Mouse (Mus musculus): ENCODE measurements around the gene Iqschfp. TPM values are rescaled to one million over a fixed set of nuclear protein-coding genes. Genes with fewer than 3 reads are reported as not detected.

Gene Iqschfp
- total and polyA plus RNA-seq, 2 experiments: not detected

DNA sequence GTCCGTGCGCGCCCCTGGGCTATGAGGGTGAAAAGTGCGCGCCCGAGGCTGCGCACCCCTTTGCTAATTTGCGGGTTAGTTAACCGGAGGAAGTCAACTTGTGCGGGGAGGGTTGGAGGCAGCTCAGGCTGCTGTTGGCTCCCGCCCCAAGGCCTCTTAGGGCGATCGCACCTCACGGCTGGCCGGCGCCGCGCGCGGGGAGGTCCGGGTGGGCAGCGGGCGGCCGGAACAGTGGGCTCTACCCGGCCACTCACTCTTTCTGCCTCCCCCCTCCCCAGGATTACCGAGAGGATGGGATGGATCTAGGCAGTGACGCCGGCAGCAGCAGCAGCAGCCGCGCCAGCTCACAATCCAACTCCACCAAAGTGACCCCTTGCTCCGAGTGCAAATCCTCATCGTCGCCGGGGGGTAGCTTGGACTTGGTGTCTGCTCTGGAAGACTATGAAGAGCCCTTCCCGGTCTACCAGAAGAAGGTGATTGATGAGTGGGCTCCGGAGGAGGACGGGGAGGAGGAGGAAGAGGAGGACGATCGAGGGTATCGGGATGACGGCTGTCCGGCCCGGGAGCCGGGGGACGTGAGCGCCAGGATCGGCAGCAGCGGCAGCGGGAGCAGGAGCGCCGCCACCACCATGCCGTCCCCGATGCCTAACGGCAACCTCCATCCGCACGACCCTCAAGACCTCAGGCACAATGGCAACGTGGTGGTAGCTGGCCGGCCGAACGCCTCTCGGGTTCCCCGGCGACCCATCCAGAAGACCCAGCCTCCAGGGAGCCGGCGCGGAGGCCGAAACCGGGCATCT, 602.5 kb downstream of the Iqschfp start:
- WGBS: 1% methylated on average over 68 of the region's 68 CpGs
- H3K9ac ChIP-seq (ENCODE audit: low read depth, low read length): peak overlapping the region; percentile 60
- H3K4me1 ChIP-seq (ENCODE audit: control insufficient read depth, insufficient read depth, low read length): peaks cover 7% of the 10 kb centered on the region
- H3K27ac ChIP-seq (replicated peaks; ENCODE audit: insufficient read depth, low read depth, low read length): peak overlapping the region; percentile 46
- H3K27me3 ChIP-seq (ENCODE audit: control insufficient read depth, insufficient read depth, low read length): peaks cover 16% of the 10 kb centered on the region
- no peak for DNase-seq (ENCODE audit: extremely low read depth, low read depth, low spot score)
- no peaks in the 10 kb centered on the region for H3K36me3 ChIP-seq (ENCODE audit: control insufficient read depth, insufficient read depth, low read length)
- TF ChIP-seq CTCF (IDR thresholded peaks at IDR 0.05; ENCODE audit: low read depth, low read length) (no peak), POLR2A (IDR thresholded peaks at IDR 0.05; ENCODE audit: extremely low read depth, insufficient read depth, low read length) (no peak)
- H3K79me2 ChIP-seq (ENCODE audit: control insufficient read depth, insufficient read depth, low read length): no peaks in the 10 kb centered on the region
- H3K4me3 ChIP-seq (ENCODE audit: insufficient read depth, low read depth, low read length): peak overlapping the region; percentile 100

DNA sequence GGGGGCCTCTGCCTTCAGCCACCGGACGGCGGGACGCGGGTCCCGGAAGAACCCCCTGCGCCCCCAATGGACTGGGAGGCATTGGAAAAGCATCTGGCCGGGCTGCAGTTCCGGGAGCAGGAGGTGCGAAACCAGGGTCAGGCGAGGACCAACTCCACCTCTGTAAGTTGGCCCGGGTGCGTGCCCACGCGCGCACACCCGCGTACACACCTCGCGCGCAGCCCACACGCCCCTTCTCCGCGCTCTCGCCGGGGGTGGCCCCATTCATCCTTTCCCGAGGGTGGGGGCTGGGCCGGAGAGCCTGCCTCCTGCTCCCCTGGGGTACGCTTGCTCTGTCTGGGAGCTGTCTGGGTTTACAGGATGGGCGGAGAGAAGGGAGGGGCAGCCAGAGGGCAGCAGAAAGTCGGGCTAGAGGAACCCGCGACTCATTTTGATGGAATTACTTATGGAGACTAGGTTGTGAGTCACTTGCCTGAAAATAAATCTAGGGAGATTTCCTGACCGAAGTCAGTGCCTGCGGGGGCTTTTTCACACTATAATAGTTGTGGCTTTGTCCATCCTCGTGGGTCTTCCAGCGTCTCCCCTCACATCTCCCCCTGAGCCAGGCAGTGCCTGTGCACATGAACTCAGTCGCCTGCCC, 603.2 kb downstream of the Iqschfp start:
- peak overlapping the region; percentile 100 for H3K4me3 ChIP-seq (ENCODE audit: insufficient read depth, low read depth, low read length)
- TF ChIP-seq CTCF (IDR thresholded peaks at IDR 0.05; ENCODE audit: low read depth, low read length) (0 out of 2 replicates have a peak, but pooled peaks have one; percentile 12), POLR2A (IDR thresholded peaks at IDR 0.05; ENCODE audit: extremely low read depth, insufficient read depth, low read length) (no peak)
- DNase-seq (ENCODE audit: extremely low read depth, low read depth, low spot score): no peak
- peaks cover 16% of the 10 kb centered on the region for H3K27me3 ChIP-seq (ENCODE audit: control insufficient read depth, insufficient read depth, low read length)
- H3K79me2 ChIP-seq (ENCODE audit: control insufficient read depth, insufficient read depth, low read length): no peaks in the 10 kb centered on the region
- 2% methylated on average over 38 of the region's 38 CpGs for WGBS
- peak overlapping the region; percentile 21 for H3K27ac ChIP-seq (replicated peaks; ENCODE audit: insufficient read depth, low read depth, low read length)
- H3K9ac ChIP-seq (ENCODE audit: low read depth, low read length): peak overlapping the region; percentile 60
- H3K36me3 ChIP-seq (ENCODE audit: control insufficient read depth, insufficient read depth, low read length): no peaks in the 10 kb centered on the region
- H3K4me1 ChIP-seq (ENCODE audit: control insufficient read depth, insufficient read depth, low read length): peaks cover 7% of the 10 kb centered on the region

DNA sequence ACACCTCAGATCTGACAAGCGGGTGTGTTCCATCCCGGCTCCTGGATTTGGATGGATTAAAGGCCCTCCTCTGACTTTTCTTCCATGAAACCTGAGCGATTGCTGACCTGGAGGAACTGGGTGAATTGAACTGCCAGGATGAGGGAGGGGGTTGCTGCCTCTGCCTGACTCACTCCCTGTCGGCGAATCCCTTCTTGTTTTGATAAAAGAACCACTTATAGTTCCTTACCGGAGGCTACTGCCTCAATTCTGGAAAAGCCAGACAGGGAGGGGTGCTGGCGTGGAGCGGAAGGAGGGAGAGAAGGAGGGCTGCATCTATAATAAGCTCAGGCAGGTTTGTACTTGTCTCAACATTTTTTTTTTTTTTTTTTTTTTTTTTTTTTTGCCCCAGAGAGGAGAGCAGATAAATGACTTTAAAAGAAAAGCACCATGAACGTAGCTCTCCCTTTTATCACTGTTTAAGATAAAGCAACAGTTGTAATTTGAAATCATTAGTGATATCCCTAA, 603.8 kb downstream of the Iqschfp start:
- peak overlapping the region; percentile 100 for H3K4me3 ChIP-seq (ENCODE audit: insufficient read depth, low read depth, low read length)
- H3K4me1 ChIP-seq (ENCODE audit: control insufficient read depth, insufficient read depth, low read length): peaks cover 7% of the 10 kb centered on the region
- TF ChIP-seq POLR2A (IDR thresholded peaks at IDR 0.05; ENCODE audit: extremely low read depth, insufficient read depth, low read length) (no peak), CTCF (IDR thresholded peaks at IDR 0.05; ENCODE audit: low read depth, low read length) (no peak)
- H3K36me3 ChIP-seq (ENCODE audit: control insufficient read depth, insufficient read depth, low read length): no peaks in the 10 kb centered on the region
- H3K27me3 ChIP-seq (ENCODE audit: control insufficient read depth, insufficient read depth, low read length): peaks cover 16% of the 10 kb centered on the region
- DNase-seq (ENCODE audit: extremely low read depth, low read depth, low spot score): no peak
- 26% methylated on average over 9 of the region's 9 CpGs for WGBS
- no peaks in the 10 kb centered on the region for H3K79me2 ChIP-seq (ENCODE audit: control insufficient read depth, insufficient read depth, low read length)
- H3K9ac ChIP-seq (ENCODE audit: low read depth, low read length): no peak overlapping the region
- H3K27ac ChIP-seq (replicated peaks; ENCODE audit: insufficient read depth, low read depth, low read length): no peak overlapping the region

DNA sequence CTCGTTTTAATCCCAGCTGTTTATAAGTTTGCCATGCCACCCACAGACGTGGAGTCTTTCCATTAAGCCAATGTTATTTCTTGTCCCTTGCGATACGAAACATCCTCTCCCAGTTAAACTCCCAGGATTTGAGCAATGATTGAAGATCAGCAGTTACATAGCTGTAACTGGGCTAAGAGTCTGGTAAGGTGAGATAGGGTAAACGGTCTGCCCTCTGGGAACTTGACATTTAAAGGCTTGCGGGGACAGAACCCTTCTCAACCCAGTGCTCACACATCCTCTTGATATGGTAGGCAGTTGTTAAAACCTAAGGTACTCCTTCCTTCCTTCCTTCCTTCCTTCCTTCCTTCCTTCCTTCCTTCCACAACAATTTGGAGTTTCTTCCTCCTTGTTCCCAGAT, 604.5 kb downstream of the Iqschfp start:
- H3K27ac ChIP-seq (replicated peaks; ENCODE audit: insufficient read depth, low read depth, low read length): no peak overlapping the region

DNA sequence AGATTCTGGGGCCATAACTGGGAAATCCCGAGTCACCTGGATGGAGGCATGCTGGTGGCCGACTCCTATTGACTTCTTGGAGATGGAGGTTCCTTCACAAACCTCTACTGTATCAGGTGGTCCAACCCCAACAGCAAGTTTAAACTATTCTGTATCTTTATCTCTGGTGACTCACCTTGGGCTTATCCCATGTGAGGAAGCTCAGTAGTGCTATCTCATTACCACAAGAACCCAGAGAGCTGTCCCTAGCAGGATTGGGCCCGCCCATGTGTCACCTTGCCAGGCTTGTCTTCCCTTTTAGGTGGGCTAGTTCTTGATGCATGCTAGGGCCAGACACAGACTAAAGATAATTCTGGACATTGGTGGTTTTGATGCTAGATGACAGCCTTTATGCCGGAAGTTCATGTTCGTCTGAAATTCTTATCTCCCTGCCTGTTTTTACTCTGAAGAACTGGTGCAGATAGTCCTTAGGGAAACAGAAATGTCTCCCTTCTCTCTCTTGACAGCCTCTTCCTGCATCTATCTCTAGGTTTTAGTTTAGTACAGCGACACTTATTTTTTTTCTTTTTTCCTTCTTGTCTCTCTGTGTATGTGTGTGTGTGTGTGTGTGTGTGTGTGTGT, 607.6 kb downstream of the Iqschfp start:
- H3K4me3 ChIP-seq (ENCODE audit: insufficient read depth, low read depth, low read length): no peak overlapping the region
- no peaks in the 10 kb centered on the region for H3K36me3 ChIP-seq (ENCODE audit: control insufficient read depth, insufficient read depth, low read length)
- H3K79me2 ChIP-seq (ENCODE audit: control insufficient read depth, insufficient read depth, low read length): 0 out of 2 replicates have a peak, but pooled peaks cover 3% of the 10 kb centered on the region
- no peak overlapping the region for H3K27ac ChIP-seq (replicated peaks; ENCODE audit: insufficient read depth, low read depth, low read length)
- WGBS: 79% methylated on average over 6 of the region's 6 CpGs
- H3K4me1 ChIP-seq (ENCODE audit: control insufficient read depth, insufficient read depth, low read length): no peaks in the 10 kb centered on the region
- no peak overlapping the region for H3K9ac ChIP-seq (ENCODE audit: low read depth, low read length)
- peaks cover 5% of the 10 kb centered on the region; the same call in 1 of the 2 replicates for H3K27me3 ChIP-seq (ENCODE audit: control insufficient read depth, insufficient read depth, low read length)
- no peak for DNase-seq (ENCODE audit: extremely low read depth, low read depth, low spot score)
- TF ChIP-seq CTCF (IDR thresholded peaks at IDR 0.05; ENCODE audit: low read depth, low read length): no peak
- no peak for TF ChIP-seq POLR2A (IDR thresholded peaks at IDR 0.05; ENCODE audit: extremely low read depth, insufficient read depth, low read length)

More for the DNA sequence above, 604.5 kb downstream of the Iqschfp start:
- no peak for TF ChIP-seq CTCF (IDR thresholded peaks at IDR 0.05; ENCODE audit: low read depth, low read length)
- WGBS: 75% methylated on average over 6 of the region's 6 CpGs
- H3K27me3 ChIP-seq (ENCODE audit: control insufficient read depth, insufficient read depth, low read length): peaks cover 16% of the 10 kb centered on the region
- H3K4me3 ChIP-seq (ENCODE audit: insufficient read depth, low read depth, low read length): no peak overlapping the region
- DNase-seq (ENCODE audit: extremely low read depth, low read depth, low spot score): no peak
- H3K4me1 ChIP-seq (ENCODE audit: control insufficient read depth, insufficient read depth, low read length): peaks cover 5% of the 10 kb centered on the region
- no peaks in the 10 kb centered on the region for H3K79me2 ChIP-seq (ENCODE audit: control insufficient read depth, insufficient read depth, low read length)
- H3K36me3 ChIP-seq (ENCODE audit: control insufficient read depth, insufficient read depth, low read length): no peaks in the 10 kb centered on the region
- H3K9ac ChIP-seq (ENCODE audit: low read depth, low read length): no peak overlapping the region
